Mouse (Mus musculus): ENCODE measurements around the gene Atp2b2. TPM values are rescaled to one million over a fixed set of nuclear protein-coding genes. Genes with fewer than 3 reads are reported as not detected.

The Atp2b2 gene
- polyA plus RNA-seq, 1 experiment from 2014 or later = 27.6 TPM

DNA sequence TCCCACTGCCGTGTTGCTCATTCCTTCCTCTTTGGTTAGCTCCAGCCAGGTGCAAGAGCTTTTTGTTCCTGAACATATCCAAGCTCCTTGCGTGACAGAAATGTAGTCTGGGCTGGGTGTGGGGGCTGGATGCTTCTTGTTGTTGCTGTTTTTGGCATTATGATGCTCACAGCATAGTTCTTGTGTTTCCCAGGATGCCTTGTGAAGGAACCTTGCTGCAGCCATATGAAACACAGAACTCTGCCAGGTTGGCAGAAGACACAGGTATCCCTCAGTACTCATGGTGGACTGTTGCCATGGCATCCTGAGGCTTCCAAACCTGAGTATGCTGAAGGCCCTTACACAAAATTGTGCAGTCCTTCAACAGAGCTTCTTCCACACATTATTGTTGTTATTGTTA lies 44.0 kb downstream of the Atp2b2 start:
- no peaks in the 10 kb centered on the region for H3K27me3 ChIP-seq (ENCODE audit: control insufficient read depth, insufficient read depth, low read depth, low read length)
- H3K4me1 ChIP-seq (ENCODE audit: control insufficient read depth, insufficient read depth, low read length) = no peaks in the 10 kb centered on the region
- H3K9ac ChIP-seq (ENCODE audit: low read depth, low read length) = no peak overlapping the region
- no peak overlapping the region for H3K27ac ChIP-seq (ENCODE audit: low read length)
- WGBS = 87% methylated on average over 2 of the region's 2 CpGs
- no peak for ATAC-seq
- no peak overlapping the region for H3K4me3 ChIP-seq (ENCODE audit: low read depth, low read length)
- no peaks in the 10 kb centered on the region for H3K36me3 ChIP-seq (ENCODE audit: control insufficient read depth, insufficient read depth, low read length)
- H3K9me3 ChIP-seq (replicated peaks; ENCODE audit: control insufficient read depth, low read length, poor library complexity, severe bottlenecking) = no peaks in the 10 kb centered on the region
- no peak overlapping the region for H3K4me2 ChIP-seq (ENCODE audit: low read length)

- no peak overlapping the region for H3K4me2 ChIP-seq (ENCODE audit: low read length)
- ATAC-seq = no peak
- no peak overlapping the region for H3K27ac ChIP-seq (ENCODE audit: low read length)
- H3K4me3 ChIP-seq (ENCODE audit: low read depth, low read length) = no peak overlapping the region
- no peaks in the 10 kb centered on the region for H3K27me3 ChIP-seq (ENCODE audit: control insufficient read depth, insufficient read depth, low read depth, low read length)
- no peaks in the 10 kb centered on the region for H3K9me3 ChIP-seq (replicated peaks; ENCODE audit: control insufficient read depth, low read length, poor library complexity, severe bottlenecking)
- peaks cover 5% of the 10 kb centered on the region; the same call in 1 of the 2 replicates for H3K4me1 ChIP-seq (ENCODE audit: control insufficient read depth, insufficient read depth, low read length)
- no peak overlapping the region for H3K9ac ChIP-seq (ENCODE audit: low read depth, low read length)
- no peaks in the 10 kb centered on the region for H3K36me3 ChIP-seq (ENCODE audit: control insufficient read depth, insufficient read depth, low read length)
- 92% methylated on average over 5 of the region's 5 CpGs for WGBS
Observed at GRCm38 (mm10) chr6:113994176-113994575, 48.2 kb downstream of the Atp2b2 start.

GRCm38 (mm10) chr6:113992101-113992500 lies 50.3 kb downstream of the Atp2b2 start:
- Histone ChIP-seq H3K27me3 (ENCODE audit: control insufficient read depth, insufficient read depth, low read depth, low read length) (no peaks in the 10 kb centered on the region), H3K9ac (ENCODE audit: low read depth, low read length) (no peak overlapping the region), H3K4me2 (ENCODE audit: low read length) (no peak overlapping the region), H3K36me3 (ENCODE audit: control insufficient read depth, insufficient read depth, low read length) (no peaks in the 10 kb centered on the region), H3K27ac (ENCODE audit: low read length) (no peak overlapping the region), H3K4me1 (ENCODE audit: control insufficient read depth, insufficient read depth, low read length) (peaks cover 5% of the 10 kb centered on the region; the same call in 1 of the 2 replicates), H3K9me3 (replicated peaks; ENCODE audit: control insufficient read depth, low read length, poor library complexity, severe bottlenecking) (no peaks in the 10 kb centered on the region), H3K4me3 (ENCODE audit: low read depth, low read length) (no peak overlapping the region)
- no peak for ATAC-seq
- 66% methylated on average over 2 of the region's 2 CpGs for WGBS

DNA sequence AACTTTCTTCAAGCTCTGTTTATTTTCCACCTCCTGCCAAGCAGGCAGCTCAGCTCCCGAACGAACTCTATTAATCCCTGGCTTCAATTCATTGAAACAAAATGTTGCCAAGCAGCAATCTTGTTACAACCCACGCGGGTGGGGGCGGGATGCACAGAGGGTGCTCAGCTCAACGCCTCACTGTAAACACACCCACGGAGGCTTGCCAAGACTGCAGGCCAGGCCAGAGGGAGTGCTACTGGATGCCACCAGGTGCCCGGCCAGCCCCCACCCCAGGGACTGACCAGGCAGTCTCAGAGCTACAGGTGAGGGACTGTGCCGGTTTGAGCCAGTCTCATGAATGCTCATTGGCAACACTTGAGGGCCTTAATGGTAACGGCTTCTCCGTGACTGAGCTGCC lies 50.9 kb downstream of the Atp2b2 start:
- 0 out of 2 replicates have a peak, but pooled peaks have one; percentile 60 for ATAC-seq
- no peak overlapping the region for H3K9ac ChIP-seq (ENCODE audit: low read depth, low read length)
- H3K4me1 ChIP-seq (ENCODE audit: control insufficient read depth, insufficient read depth, low read length) = peaks cover 5% of the 10 kb centered on the region; the same call in 1 of the 2 replicates
- WGBS = 39% methylated on average over 11 of the region's 11 CpGs
- H3K36me3 ChIP-seq (ENCODE audit: control insufficient read depth, insufficient read depth, low read length) = no peaks in the 10 kb centered on the region
- peak overlapping the region; percentile 36; the same call in 1 of the 2 replicates for H3K27ac ChIP-seq (ENCODE audit: low read length)
- H3K4me3 ChIP-seq (ENCODE audit: low read depth, low read length) = no peak overlapping the region
- no peaks in the 10 kb centered on the region for H3K27me3 ChIP-seq (ENCODE audit: control insufficient read depth, insufficient read depth, low read depth, low read length)
- no peaks in the 10 kb centered on the region for H3K9me3 ChIP-seq (replicated peaks; ENCODE audit: control insufficient read depth, low read length, poor library complexity, severe bottlenecking)
- H3K4me2 ChIP-seq (ENCODE audit: low read length) = 0 out of 2 replicates have a peak overlapping the region, but pooled peaks have one; percentile 13

DNA sequence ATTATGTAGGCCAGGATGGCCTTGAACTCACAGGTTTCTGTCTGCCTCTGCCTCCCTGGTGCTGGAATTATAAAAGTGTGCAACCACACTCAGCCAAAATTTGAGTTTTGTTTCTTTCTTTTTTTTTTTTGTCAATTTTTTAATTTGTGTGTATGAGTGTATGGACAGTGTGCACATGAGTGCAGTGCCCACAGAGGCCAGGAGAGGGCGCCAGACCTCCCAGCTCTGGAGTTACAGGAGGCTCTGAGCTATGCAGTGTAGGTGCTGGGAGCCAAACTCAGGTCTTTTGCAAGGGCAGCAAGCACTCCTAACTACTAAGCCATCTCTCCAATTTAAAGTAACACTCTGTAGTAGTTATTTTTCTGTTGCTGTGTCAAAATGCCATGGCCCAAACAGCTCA lies 52.4 kb downstream of the Atp2b2 start:
- Histone ChIP-seq H3K27me3 (ENCODE audit: control insufficient read depth, insufficient read depth, low read depth, low read length) (no peaks in the 10 kb centered on the region), H3K9ac (ENCODE audit: low read depth, low read length) (no peak overlapping the region), H3K4me2 (ENCODE audit: low read length) (no peak overlapping the region), H3K4me3 (ENCODE audit: low read depth, low read length) (no peak overlapping the region), H3K36me3 (ENCODE audit: control insufficient read depth, insufficient read depth, low read length) (no peaks in the 10 kb centered on the region), H3K9me3 (replicated peaks; ENCODE audit: control insufficient read depth, low read length, poor library complexity, severe bottlenecking) (no peaks in the 10 kb centered on the region), H3K4me1 (ENCODE audit: control insufficient read depth, insufficient read depth, low read length) (peaks cover 5% of the 10 kb centered on the region; the same call in 1 of the 2 replicates), H3K27ac (ENCODE audit: low read length) (no peak overlapping the region)
- WGBS = 36% methylated on average over 1 of the region's 1 CpGs
- no peak for ATAC-seq

DNA sequence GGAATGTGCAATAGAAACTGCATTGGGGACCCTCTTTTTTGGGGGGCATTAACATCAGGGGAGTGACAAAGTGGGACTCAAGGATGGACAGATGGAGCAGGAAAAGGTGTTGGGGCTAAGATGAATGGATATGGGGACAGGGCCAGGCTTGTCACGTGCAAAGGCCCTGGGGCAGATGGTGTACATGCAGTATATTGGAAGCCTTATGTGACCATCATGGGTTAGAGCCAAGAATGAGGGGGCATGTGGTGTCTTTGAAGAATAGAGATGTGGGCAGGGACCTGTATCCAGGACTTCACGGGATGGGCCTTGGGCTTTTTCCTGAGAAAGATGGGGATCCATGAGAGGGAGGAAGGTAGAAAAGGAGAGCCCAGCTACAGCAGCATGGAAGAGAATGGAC lies 53.9 kb downstream of the Atp2b2 start:
- WGBS = 87% methylated on average over 2 of the region's 2 CpGs
- no peak overlapping the region for H3K4me2 ChIP-seq (ENCODE audit: low read length)
- H3K9ac ChIP-seq (ENCODE audit: low read depth, low read length) = no peak overlapping the region
- H3K9me3 ChIP-seq (replicated peaks; ENCODE audit: control insufficient read depth, low read length, poor library complexity, severe bottlenecking) = no peaks in the 10 kb centered on the region
- ATAC-seq = no peak
- no peak overlapping the region for H3K4me3 ChIP-seq (ENCODE audit: low read depth, low read length)
- H3K27me3 ChIP-seq (ENCODE audit: control insufficient read depth, insufficient read depth, low read depth, low read length) = no peaks in the 10 kb centered on the region
- H3K36me3 ChIP-seq (ENCODE audit: control insufficient read depth, insufficient read depth, low read length) = no peaks in the 10 kb centered on the region
- H3K27ac ChIP-seq (ENCODE audit: low read length) = no peak overlapping the region
- H3K4me1 ChIP-seq (ENCODE audit: control insufficient read depth, insufficient read depth, low read length) = peaks cover 5% of the 10 kb centered on the region; the same call in 1 of the 2 replicates

- H3K4me3 ChIP-seq (ENCODE audit: low read depth, low read length) = no peak overlapping the region
- no peaks in the 10 kb centered on the region for H3K27me3 ChIP-seq (ENCODE audit: control insufficient read depth, insufficient read depth, low read depth, low read length)
- H3K9ac ChIP-seq (ENCODE audit: low read depth, low read length) = no peak overlapping the region
- no peak overlapping the region for H3K4me2 ChIP-seq (ENCODE audit: low read length)
- WGBS = 37% methylated on average over 4 of the region's 4 CpGs
- H3K27ac ChIP-seq (ENCODE audit: low read length) = no peak overlapping the region
- no peak for ATAC-seq
- peaks cover 5% of the 10 kb centered on the region; the same call in 1 of the 2 replicates for H3K4me1 ChIP-seq (ENCODE audit: control insufficient read depth, insufficient read depth, low read length)
- no peaks in the 10 kb centered on the region for H3K9me3 ChIP-seq (replicated peaks; ENCODE audit: control insufficient read depth, low read length, poor library complexity, severe bottlenecking)
- no peaks in the 10 kb centered on the region for H3K36me3 ChIP-seq (ENCODE audit: control insufficient read depth, insufficient read depth, low read length)
Observed at GRCm38 (mm10) chr6:113986671-113987070, 55.7 kb downstream of the Atp2b2 start.

DNA sequence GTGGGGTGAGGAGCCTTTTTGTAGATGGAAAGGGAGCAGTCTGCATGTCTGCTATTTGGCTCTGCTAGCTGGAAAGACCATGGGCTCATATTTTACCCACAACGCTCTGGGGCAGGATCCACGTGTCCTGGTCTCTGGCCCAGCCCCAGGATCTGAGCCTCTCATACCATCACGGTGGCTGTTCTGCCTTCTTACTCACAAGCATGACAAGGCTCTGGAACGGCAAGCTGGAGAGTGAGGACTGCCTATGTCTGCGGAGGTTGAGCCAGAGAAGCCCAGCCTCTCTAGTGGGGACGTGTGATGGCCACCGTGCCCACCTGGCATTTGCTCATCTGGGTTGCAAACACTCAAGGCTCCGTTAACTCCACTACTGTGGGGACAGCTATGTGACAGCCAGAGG lies 63.7 kb downstream of the Atp2b2 start:
- no peak for ATAC-seq
- Histone ChIP-seq H3K9ac (ENCODE audit: low read depth, low read length) (no peak overlapping the region), H3K27me3 (ENCODE audit: control insufficient read depth, insufficient read depth, low read depth, low read length) (no peaks in the 10 kb centered on the region), H3K4me1 (ENCODE audit: control insufficient read depth, insufficient read depth, low read length) (no peaks in the 10 kb centered on the region), H3K9me3 (replicated peaks; ENCODE audit: control insufficient read depth, low read length, poor library complexity, severe bottlenecking) (no peaks in the 10 kb centered on the region), H3K4me3 (ENCODE audit: low read depth, low read length) (no peak overlapping the region), H3K4me2 (ENCODE audit: low read length) (no peak overlapping the region), H3K27ac (ENCODE audit: low read length) (no peak overlapping the region), H3K36me3 (ENCODE audit: control insufficient read depth, insufficient read depth, low read length) (no peaks in the 10 kb centered on the region)
- WGBS = 88% methylated on average over 8 of the region's 8 CpGs

DNA sequence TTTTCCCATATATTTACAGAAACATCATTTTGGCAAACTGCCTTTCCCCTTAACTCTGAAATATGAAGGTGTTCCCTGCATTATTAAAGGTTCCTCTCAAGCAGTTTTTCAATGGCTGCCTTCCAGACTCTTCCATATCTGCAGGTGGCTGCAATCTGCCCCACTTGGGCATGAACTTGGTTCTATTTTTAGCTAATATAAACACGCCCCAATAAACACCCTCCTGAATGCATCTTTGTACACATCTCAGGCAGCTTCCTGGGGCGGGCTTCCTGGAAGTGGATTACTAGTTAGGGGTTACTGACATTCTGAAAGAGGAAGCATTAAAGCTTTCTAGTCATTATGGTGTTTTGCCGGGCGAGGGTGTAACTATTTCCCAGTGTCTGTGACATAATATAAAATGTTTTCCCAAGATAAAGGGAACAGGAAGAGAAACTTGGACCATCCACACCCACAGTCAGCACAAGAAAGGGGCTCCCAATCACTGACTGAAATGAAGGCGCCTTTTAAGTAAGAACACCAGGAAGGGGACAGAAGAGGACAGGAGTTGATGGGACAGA lies 64.2 kb downstream of the Atp2b2 start:
- WGBS = 79% methylated on average over 5 of the region's 5 CpGs
- Histone ChIP-seq H3K9me3 (replicated peaks; ENCODE audit: control insufficient read depth, low read length, poor library complexity, severe bottlenecking) (no peaks in the 10 kb centered on the region), H3K27ac (ENCODE audit: low read length) (no peak overlapping the region), H3K4me1 (ENCODE audit: control insufficient read depth, insufficient read depth, low read length) (no peaks in the 10 kb centered on the region), H3K27me3 (ENCODE audit: control insufficient read depth, insufficient read depth, low read depth, low read length) (no peaks in the 10 kb centered on the region), H3K4me3 (ENCODE audit: low read depth, low read length) (no peak overlapping the region), H3K36me3 (ENCODE audit: control insufficient read depth, insufficient read depth, low read length) (no peaks in the 10 kb centered on the region), H3K4me2 (ENCODE audit: low read length) (no peak overlapping the region), H3K9ac (ENCODE audit: low read depth, low read length) (no peak overlapping the region)
- ATAC-seq = no peak

Measured in midbrain, embryonic 16.5 days (tissue).